Mouse (Mus musculus) megakaryocyte, embryonic 14.5 days (primary cell): ENCODE measurements around the gene Peli1.

Experiments
- FLI1 ChIP-seq: IDR thresholded peaks from 2 replicates; pipeline ENCODE4 v1.6.1; 2012; ENCODE audit warnings: low read length, inconsistent platforms, mixed read lengths
- GATA1 ChIP-seq: IDR thresholded peaks from 3 replicates; pipeline ENCODE4 v1.6.1; 2012; ENCODE audit warnings: mixed read lengths, low read length, inconsistent platforms, borderline replicate concordance

GRCm38 (mm10) chr11:21131692-21132091, 40.6 kb downstream of the Peli1 start:
- no peak for TF ChIP-seq FLI1
- no peak for TF ChIP-seq GATA1
